Mouse (Mus musculus): ENCODE measurements around the gene Dcaf5. TPM values are rescaled to one million over a fixed set of nuclear protein-coding genes. Genes with fewer than 3 reads are reported as not detected.

Dcaf5 gene
- total RNA-seq (2021), result 10 to 100 TPM; 59.4 to 70.9 TPM
- long read RNA-seq, experiment 1, full-length matches to known transcripts, result 4 of 15 reads
- long read RNA-seq, experiment 1, partial matches to known transcripts, result 5 of 15 reads
- long read RNA-seq, experiment 1, other reads (novel, unspliced or antisense), result 6 of 15 reads
- long read RNA-seq, experiment 2, full-length matches to known transcripts, result 7 of 29 reads
- long read RNA-seq, experiment 2, partial matches to known transcripts, result 2 of 29 reads
- long read RNA-seq, experiment 2, other reads (novel, unspliced or antisense), result 20 of 29 reads

- DNase-seq (ENCODE audit: low spot score in 2 of 2), result peak; percentile 67 to 73
Observed at GRCm38 (mm10) chr12:80436336-80436976, at the start of gene Dcaf5. Gene Dcaf5, minus strand, starts transcription at chr12:80436601.

- DNase-seq (ENCODE audit: low spot score in 2 of 2), result no peak
Observed at GRCm38 (mm10) chr12:80483397-80483796, 47.0 kb upstream of the Dcaf5 start.

- no peak for DNase-seq (ENCODE audit: low spot score in 2 of 2)
Observed at GRCm38 (mm10) chr12:80479986-80480385, 43.6 kb upstream of the Dcaf5 start.

GRCm38 (mm10) chr12:80473731-80474130 is 37.3 kb upstream of the Dcaf5 start:
- no peak for DNase-seq (ENCODE audit: low spot score in 2 of 2)

- DNase-seq (ENCODE audit: low spot score in 2 of 2), result no peak
Observed at GRCm38 (mm10) chr12:80471926-80472325, 35.5 kb upstream of the Dcaf5 start.

GRCm38 (mm10) chr12:80470206-80470605 is 33.8 kb upstream of the Dcaf5 start:
- no peak for DNase-seq (ENCODE audit: low spot score in 2 of 2)

- peak in 1 of 2 experiments; percentile 11 for DNase-seq (ENCODE audit: low spot score in 2 of 2)
Observed at GRCm38 (mm10) chr12:80463666-80464269, 27.4 kb upstream of the Dcaf5 start.

GRCm38 (mm10) chr12:80462942-80463651 is 26.7 kb upstream of the Dcaf5 start, which contains the start of gene Exd2:
Gene Exd2, plus strand, starts transcription at chr12:80463095.
- peak; percentile 86 to 91 for DNase-seq (ENCODE audit: low spot score in 2 of 2)

GRCm38 (mm10) chr12:80462292-80462896 is 26.0 kb upstream of the Dcaf5 start:
- DNase-seq (ENCODE audit: low spot score in 2 of 2), result peak in 1 of 2 experiments; percentile 18

GRCm38 (mm10) chr12:80458033-80458432 is 21.6 kb upstream of the Dcaf5 start:
- no peak for DNase-seq (ENCODE audit: low spot score in 2 of 2)

GRCm38 (mm10) chr12:80453506-80453905 is 17.1 kb upstream of the Dcaf5 start:
- no peak for DNase-seq (ENCODE audit: low spot score in 2 of 2)

- DNase-seq (ENCODE audit: low spot score in 2 of 2), result no peak
Observed at GRCm38 (mm10) chr12:80444525-80445109, 8.2 kb upstream of the Dcaf5 start.

- DNase-seq (ENCODE audit: low spot score in 2 of 2), result no peak
Observed at GRCm38 (mm10) chr12:80440957-80441356, 4.6 kb upstream of the Dcaf5 start.

- no peak for DNase-seq (ENCODE audit: low spot score in 2 of 2)
Observed at GRCm38 (mm10) chr12:80437051-80437675, 762 bp upstream of the Dcaf5 start.

GRCm38 (mm10) chr12:80435887-80436286 is 514 bp downstream of the Dcaf5 start:
- no peak for DNase-seq (ENCODE audit: low spot score in 2 of 2)

- DNase-seq (ENCODE audit: low spot score in 2 of 2), result peak; percentile 72 to 76
Observed at GRCm38 (mm10) chr12:80434961-80435691, 1.3 kb downstream of the Dcaf5 start.

- no peak for DNase-seq (ENCODE audit: low spot score in 2 of 2)
Observed at GRCm38 (mm10) chr12:80434601-80434960, 1.8 kb downstream of the Dcaf5 start.

GRCm38 (mm10) chr12:80433266-80433665 is 3.1 kb downstream of the Dcaf5 start:
- DNase-seq (ENCODE audit: low spot score in 2 of 2), result no peak

- DNase-seq (ENCODE audit: low spot score in 2 of 2), result no peak
Observed at GRCm38 (mm10) chr12:80427683-80428082, 8.7 kb downstream of the Dcaf5 start.

- DNase-seq (ENCODE audit: low spot score in 2 of 2), result no peak
Observed at GRCm38 (mm10) chr12:80415100-80415499, 21.3 kb downstream of the Dcaf5 start.

Data from layer of hippocampus, postnatal 14 days (tissue).